Mouse (Mus musculus) testis, postnatal 10 days (tissue): ENCODE measurements at regions not wholly inside any gene's neighbourhood (a gene's known extent, or its start where the extent isn't known, plus 50 kb on each side); places are given as distances from the start of the nearest gene placed in this dataset.
A peak's percentile ranks its signal among the peaks of the same experiment; 100 is the strongest.

ENCODE experiments used
- DNase-seq: peaks from one replicate; pipeline ENCODE4 v3.0.0; 2021; ENCODE audit warnings: low spot score

DNA sequence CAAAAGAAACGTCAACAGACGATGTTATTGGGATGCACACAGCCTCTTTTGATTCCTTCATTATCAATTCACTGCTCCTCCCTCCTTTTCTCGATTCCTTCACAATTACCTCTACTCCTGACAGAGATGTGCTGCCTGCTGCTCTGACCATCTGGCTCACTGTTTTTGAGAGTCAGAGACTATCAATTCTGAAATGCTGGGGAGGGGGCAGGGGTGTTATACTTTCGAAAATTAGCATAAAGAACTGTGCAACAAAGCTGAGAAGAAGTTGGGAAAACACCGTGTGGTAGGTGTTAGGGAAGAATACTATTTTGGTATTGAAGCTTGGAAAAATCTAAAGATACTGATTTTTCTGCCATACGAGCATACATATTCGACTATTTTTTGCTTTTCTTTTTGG is 96.4 kb downstream of the Nedd1 start:
- DNase-seq = no peak

DNA sequence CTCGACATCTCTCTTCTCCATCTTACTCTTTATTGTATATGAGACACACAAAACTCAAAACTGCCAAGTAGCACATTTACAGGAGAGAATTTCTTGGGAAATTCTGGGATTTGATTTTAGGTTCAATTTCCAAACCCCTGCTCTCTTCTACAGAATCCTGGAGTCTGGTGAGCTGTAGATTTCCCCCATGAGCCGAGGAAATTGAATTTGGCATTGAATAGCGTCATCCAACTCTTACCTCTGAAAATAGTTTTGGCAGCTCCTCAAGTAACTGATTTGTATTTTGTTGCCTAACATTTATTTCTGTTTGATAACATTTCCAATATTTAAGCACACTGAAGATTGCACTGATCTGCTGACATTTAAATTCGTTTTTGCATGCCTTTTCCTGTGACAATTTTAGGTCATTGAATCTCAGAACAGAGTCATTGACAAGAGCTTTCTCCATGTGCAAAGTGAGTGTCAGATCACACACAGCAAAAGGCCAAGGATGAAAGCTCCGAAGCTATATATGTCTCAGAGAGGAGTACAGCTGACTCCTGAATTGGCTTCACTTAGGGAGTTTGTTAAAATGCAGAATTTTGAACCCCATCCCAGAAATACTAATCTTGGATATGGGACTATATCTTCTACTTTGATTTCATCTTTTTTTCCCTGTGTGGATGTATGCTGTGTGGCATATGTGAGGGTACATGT is 106.4 kb downstream of the Nedd1 start:
- no peak for DNase-seq

DNA sequence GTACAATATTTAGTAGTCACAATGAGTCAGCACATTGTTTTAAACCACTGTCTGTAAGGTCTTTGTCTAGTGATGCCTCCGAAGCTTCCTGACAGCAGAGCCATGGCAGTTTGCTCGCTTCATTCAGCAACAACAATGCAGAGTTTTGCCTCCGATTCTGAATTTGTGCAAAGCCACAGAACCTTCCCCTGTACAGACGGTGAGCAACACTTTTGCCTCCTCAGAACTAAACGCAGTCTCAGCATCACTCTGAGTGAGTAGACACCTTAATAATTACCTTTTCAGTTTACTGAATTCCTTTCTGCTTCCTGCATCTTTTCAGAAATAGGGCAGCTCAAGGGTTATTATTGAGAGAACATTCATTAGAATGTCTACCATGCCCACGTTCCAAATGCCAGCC is 107.9 kb downstream of the Nedd1 start:
- no peak for DNase-seq

DNA sequence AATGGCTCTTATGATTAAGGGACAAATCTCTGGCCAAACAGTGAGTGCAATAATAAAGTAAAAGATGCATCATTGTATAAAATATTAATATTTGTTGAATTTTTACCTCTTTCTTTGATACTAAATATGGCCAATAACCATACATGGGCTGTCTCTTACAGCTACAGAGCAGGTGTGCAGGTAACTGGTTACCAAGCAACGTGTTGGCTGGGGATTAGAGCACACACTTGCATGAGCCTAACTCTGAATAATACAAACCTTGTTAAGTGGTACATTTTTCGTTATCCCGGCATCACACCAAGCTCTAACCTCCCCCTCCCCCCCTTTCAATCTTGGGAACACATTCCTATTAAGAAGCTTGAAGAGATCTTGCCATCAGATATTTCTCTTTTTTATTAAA is 111.2 kb downstream of the Nedd1 start:
- DNase-seq = no peak

DNA sequence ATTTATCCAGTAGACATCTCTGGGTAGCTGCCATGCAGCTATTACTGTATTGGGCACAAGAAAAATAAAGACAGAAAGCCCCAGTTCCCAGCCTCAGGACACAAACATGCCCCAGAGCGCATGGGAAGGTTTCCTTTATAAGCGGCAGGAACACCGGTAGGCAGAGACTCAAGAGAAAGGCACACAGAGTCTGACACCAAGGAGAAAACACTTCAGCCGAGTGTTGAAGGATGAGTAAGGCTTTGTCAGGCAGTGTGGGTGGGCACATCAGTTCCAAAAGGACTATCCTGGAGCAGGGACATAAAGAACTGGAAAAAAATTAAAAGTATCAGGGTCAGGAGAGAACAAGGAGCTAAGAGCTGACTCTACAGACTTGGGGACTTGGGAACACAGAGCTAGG is 115.5 kb downstream of the Nedd1 start:
- DNase-seq = no peak

DNA sequence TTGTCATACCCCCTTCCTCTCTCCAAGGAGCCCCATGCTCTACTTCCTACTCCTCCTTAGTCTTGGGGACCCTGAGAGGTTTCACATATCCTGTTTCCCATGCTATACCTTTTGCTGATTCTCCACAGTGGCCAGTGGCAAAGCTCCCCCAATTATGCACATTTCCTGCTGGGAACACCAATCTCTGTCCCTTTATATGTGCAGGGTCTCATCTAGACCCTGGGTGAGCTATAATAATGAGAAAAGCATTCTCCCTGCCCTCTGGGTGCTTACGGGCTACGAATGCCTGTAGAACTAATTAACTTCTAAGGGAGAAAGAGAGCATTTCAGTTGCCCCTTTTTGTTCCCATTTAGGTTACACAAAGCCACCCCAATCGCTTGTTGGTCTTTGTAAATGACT is 116.6 kb downstream of the Nedd1 start:
- no peak for DNase-seq

DNA sequence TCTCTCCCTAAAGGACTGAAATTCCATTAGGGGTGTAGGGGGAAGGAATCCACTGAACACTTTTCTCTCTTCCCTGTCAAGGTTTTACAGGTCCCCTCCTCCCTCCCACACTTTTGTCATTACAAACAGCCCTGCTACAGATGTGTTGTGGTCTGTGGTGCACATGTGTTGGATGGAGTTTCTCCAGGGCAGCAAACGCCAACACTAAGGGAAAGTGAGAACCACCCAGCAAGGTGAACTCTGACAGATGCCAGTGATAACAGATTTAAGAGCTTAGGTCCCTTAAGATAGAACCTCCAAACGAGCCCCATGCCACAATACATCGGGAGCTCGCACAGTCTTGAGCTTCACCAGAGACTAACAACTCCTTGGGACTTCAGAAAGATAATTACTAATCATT is 122.1 kb downstream of the Nedd1 start:
- DNase-seq = no peak

DNA sequence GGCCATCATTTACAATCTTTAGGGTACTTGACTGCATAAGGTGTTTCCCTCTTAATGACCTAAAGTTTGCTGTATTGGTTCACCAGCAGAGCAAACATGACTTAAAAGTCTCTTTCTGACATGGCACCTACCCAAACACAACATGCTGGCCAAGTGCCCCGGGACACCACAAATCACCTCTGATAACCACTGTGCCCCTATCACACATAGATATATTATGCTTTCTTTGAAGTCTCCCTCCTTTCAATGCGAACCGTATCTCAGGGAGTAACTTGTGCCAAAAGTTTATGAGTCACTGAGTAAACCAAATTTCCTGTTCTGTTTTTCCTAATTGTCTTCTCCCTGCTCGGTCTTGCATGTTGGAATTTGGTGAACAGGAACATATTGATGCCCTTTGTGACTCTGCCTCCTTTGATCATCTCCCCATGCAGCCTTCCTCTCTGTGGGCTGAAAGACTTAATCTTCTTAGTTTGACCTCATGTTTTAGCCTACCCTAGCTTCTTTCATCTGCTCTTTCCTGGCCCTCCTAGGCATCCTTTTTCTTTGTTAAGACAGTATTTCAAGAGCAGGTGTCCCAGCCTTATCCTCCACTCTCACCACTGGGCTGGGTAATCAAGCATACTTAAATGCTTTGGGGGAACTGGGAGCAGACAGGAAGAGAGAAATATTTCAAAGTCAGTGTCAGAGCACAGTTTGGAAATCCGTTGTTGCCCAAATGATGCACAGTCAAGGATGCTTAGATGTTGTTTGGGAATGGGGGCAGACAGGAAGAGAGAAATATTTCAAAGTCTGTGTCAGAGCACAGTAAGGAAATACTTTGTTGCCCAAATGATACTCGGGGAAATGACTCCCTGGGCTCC is 126.5 kb downstream of the Nedd1 start:
- no peak for DNase-seq

DNA sequence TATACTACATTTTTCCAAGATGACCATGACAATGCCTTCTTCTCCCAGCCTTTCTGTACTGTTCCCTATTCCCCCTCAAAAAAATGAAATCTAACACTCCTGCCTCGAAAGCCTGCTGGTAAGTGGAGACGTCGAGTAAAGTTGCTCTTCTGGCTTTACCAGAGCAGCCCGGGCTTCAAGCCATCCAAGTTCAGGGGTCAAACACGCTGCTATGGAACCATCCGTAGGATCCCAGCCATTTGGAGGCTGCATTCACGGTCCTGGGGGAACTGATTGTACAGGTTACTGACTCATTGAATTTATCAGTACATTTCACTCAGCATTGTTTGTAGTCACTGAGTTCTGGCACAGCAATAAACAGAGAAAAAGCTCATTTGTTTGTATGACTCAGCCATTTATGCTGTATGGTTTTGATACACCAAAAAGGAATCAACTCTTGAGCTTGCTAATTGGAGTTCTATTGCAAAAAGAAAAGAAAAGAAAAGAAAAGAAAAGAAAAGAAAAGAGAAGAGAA is 128.2 kb downstream of the Nedd1 start:
- peak; percentile 41 for DNase-seq

DNA sequence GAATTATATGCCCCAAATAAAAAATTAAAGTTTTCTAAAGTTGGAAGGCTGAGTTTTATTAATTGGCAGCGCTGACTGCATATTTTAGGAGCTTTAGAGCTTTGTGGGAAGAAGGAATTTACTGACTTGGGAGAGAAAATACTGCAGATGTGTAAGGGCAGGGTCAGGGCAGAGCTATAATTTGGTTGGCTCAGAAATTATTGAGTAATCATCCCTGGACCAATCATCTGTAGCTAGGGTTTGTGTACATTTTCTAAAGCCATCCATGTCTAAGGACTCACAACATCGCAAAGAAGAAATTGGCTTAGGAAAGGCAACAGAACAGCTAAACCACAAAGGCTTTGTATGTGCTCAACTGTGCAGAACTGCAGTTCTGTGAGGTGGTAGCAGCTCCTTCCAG is 143.3 kb downstream of the Nedd1 start:
- no peak for DNase-seq

DNA sequence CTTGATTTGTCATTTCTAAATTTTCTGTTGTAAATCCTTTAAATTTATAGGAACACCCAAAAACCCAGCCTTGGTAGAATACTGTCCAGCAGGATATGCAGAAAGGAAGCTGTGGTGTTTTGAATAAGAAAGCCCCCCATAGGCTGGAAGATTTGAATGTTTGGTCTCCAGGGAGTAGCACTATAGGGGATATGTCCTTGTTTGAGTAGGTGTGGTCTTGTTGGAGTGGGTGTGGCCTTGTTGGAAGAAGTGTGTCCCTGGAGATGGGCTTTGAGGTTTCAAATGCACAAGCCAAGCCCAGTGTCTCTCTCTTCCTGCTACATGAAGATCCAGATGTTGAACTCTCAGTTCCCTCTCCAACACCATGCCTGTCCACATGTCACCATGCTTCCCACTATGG is 151.7 kb downstream of the Nedd1 start:
- DNase-seq = no peak

DNA sequence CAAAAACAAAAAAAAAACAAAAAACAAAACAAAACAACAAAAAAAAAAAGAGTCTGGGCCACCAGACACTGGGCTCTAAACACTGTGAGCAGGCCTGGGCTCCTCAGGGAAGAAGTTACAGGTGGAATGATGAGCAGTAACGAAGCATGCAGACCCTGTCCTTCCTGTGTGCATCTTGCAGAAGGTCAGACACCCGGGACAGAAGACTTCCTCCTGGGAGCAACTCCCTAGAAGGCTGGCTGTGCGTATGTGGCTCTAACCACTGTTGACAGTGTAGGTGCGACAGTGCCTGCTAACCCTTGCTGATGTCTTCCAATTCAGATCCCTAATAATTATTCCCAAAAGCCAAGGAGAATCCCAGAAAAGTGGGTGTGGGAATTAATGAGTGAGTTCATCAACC is 164.8 kb downstream of the Nedd1 start:
- DNase-seq = no peak

DNA sequence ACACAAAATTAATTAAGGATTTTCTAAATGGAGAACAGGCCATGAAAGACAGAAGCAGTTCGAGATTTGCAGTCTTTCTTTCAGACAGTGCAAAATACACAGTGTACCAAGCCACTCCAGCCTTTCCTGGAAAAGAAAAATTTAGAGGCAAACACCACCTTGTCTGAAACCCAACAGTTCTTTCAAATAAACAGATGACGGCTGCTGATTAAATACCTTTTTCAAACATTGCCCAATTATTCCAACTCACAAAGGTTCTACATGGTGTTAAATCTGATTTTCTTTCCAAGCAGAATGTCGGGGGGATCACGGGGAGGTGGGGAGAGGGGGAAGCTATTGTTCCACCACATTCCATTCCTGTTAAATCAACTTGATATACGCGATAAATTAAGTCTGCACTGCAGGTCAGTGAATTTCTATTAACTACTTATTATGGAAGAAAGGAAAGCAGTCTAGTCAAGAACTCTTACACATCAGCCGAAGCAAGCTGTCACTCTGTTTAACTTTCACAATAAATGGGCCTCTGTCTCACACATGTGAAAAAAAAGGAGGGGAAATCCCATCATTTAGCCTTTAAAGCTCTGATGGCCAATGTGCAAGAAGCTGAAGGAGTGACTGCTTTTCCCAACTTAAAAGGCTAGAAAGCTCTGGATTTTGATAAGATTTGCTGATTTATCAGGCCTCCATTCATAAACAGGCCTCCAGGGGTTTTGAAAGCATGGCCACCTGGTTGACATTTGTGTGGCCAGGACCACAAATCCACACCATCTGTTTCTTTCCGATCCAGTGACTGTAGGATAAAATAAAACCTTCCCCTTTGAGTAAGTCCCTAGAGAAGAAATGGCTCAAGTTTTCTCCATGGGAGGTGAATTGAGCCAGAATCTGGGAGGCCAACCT is 165.4 kb downstream of the Nedd1 start:
- no peak for DNase-seq

DNA sequence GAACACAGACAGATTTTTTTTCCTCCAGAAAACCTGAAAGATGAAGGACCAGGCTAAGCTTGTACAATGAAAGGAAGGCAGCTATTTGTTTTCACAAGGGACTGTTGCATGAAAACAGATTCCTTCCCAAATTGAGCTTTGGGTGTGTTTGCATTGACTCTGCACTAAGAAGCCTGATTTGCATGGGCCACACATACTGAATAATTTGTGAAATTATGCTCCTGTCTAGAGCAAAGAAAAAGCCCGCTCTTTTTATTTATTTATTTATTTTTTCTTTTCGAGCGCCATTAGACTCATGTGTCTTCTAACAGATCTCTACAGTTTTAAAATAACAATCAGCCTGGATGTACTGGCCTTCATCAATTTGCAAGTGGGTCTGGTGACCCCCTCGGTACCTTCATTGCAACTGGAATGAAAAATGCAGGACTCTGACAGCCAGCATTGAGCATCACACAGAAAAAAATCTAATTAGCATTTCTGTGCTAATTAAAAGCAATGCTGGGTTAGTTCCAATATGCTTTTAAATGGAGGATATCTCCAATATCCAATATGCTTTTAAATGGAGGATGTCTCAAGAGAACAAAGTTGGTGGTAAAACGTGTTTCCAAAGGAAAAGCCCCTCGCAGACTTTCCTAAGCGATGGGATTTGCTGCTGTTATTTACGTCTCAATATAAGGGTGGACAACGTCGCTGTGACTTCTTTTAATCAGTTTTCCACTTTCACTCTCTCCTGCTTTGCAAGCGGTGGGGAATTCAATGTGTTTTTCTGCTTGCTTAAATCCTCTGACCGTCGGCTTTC is 166.3 kb downstream of the Nedd1 start:
- no peak for DNase-seq

DNA sequence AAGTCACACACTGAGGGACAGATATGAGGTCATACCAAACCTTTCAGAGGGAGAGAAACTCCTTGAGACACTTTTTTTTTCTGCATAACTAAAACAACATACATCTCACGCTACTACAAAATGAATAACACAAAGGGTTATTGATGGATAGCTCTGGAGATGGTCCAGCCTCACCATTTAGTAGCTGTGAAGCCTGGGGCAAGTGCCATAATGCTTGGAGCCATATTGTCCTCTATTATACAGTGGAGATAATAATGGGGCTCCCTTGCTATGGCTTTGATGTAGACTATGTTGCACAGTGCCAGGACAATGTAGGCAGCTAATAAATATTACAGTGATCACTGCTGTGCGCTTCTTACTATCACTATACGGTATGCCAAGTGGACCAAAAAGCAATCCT is 168.3 kb downstream of the Nedd1 start:
- DNase-seq = no peak

DNA sequence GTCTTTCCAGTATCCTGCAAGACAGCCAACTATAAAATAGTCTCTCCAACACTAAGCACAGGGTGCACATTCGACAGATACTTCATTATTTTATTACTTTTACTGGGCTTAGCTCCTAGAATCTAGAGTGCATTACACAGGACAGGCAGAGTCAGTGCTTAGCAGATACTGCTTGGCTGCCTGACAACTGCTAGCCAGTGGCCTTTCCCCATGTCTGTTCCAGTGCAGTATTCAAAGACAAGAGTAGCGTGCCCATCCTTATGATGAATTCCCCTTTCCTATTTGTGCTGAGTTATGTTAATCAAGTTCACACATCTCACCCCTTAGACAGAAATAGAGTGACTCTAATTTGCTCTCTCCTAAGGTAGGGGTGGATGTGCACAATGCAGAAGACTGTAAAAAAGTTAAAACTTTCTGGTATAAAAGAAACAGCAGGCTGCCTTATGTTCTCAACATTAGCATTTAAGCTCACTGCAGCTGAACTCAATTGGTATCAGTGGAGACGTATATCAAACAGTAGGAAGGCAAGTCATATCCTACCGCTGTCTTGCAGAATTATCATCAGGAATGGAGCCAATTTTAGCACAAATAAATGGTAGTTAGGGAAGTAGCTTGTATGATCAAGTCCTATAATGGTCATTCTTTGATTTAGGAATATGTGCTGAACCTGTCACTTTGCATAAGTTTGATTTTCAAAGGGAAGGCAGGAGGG is 173.2 kb downstream of the Nedd1 start:
- no peak for DNase-seq

DNA sequence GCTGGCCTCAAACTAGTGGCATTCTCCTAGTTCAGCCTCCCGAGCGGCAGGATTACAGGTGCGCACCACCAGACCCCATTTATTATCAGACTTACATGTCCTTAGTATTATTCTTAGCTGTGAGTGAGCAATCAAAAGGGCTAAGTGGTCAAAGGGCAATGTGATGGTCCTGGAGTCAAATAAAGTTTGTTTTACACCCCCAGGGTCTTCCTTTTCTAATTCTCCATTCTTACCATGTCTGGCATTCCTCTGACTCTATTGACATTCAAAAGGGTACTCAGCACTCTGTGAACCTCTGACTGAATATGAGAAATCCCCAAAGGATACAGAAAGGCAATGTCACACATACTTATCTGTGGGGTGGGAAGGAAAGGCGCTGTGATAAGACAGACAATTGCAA is 183.8 kb downstream of the Nedd1 start:
- DNase-seq = no peak

DNA sequence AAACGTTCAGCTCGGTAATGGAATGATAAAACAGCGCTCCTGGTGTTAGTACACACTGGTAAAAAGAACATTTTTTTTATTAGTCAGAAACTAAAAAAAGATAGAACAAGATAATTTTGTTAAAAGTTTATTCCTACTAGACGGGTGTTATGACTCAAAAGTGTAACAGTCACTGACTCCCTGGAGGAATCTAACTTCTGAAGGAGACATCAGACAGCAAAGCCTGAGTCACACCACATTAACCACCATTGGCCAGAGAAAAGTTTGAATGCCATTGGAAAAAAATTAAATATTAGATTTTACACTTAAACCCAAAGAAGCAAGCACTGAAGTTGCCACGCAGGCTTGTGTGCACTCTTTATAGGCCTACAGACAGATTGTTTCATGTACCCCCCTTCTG is 205.3 kb downstream of the Nedd1 start:
- DNase-seq = no peak

DNA sequence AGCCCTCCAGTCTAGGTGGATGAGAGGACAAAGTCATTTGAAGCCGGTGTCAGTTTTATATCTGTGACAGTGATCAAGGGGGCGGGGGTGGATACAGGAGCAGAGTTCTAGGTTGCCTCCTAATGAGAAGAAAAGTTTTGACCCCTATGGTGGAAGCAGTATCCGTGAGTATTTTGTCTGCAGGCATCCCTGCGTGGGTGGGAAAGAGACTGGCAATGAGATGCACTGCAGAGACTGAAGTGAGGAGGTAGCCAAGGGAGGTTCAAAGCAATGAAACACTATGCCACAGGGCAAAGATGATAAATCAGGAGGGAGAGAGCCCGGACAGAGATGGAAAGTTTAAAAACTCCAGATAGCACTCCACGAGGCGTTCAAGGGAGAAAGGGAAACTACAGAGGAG is 210.5 kb downstream of the Nedd1 start:
- no peak for DNase-seq

DNA sequence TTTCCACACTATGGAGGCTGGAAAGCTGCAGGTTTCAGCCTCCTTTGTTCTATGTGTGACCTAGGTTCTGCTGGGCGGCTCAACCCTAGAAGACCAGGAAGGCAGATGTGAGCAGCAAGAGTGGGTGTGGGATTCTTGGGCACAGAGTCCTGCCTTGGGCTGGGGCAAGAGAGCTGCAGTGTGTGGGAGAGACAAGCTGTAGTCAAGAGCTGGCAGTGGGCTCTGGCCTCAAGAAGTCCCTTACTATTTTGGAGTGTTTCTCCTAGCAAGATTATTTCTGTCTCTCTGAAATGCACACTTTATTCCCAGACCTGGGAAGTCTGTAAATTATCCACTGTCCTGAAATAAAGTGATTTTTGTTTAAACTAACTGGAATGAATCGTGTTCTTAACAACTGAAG is 211.5 kb downstream of the Nedd1 start:
- DNase-seq = no peak

DNA sequence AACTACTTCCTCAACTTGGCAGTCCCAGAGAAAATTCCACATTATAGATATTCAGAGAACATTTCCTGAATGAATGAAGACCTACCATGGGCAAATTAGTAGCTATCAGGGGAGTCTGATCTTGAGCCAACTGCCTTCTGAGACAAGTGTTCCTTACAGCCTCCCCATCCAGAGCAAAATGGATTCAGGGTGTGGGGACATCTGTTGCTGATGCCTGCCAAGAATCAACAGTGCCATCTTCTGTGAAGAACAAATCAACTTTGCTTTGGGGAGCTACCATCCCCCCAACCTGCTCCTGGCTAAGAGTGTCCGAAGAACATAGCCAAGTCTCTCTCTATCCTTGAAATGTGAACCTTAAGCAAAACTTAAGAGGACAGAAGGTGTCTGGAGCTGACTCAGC is 217.9 kb downstream of the Nedd1 start:
- DNase-seq = no peak
